Mouse (Mus musculus): ENCODE measurements around the gene Il11. TPM values are rescaled to one million over a fixed set of nuclear protein-coding genes. Genes with fewer than 3 reads are reported as not detected.
"Not testable (repeated sequence)": the region's sequence is repeated elsewhere in the genome, so short reads cannot be mapped to it uniquely, and the experiment has no call there.

Il11 gene
- polyA plus RNA-seq, 1 experiment from 2014 or later: not detected

DNA sequence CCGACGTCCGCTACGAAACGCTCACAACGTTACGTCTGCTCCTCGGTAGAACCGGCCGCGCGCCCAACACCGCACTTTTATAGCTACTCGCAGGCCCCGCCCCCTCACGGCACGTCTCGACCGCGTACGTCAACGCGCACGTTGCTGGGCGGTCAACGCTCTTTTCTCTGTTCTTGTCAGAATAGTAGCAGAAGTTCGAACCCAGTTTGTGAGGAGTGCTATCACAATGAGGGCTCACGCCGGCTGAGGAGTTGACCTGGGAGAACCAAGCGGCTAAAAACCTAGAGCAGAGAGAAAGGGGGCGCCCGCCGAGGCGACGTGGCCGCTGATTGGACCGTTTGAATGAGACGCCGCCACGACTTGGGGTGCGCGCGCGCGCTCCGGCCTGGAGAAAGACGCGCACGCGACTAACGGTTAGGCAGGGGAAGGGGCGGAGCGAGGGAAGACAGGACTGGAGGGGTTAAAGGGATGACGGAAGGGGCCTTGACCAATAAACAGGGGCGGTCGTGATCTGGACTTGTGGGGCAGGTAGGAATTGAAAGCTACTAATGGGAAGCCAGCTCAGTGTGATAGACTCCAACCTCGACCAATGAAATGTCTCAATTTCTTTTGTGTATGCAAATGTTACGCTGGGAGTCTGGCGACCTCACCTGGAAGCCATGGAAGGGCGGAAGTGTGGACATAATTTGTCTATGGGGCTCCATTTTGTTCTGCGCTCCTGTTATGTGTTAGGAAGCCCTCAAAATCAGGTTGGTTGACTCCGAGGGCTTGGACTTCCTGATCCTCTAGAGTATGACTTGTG is 29.8 kb upstream of the Il11 start, which contains the start of gene Ube2s:
Gene Ube2s (minus strand): TSS at position 288 of the 802 bp plus-strand sequence.
- peak within 1 kb of the TSS; percentile 94 for H3K27ac ChIP-seq (ENCODE audit: low read depth, low read length)
- peak within 1 kb of the TSS; percentile 82 for H3K4me2 ChIP-seq
- H3K9me3 ChIP-seq (replicated peaks; ENCODE audit: control insufficient read depth, low read length): no peaks in the 10 kb centered on the region
- peak within 1 kb of the TSS; percentile 99 for H3K4me3 ChIP-seq (ENCODE audit: low read depth, low read length)
- no peaks in the 10 kb centered on the region for H3K27me3 ChIP-seq (ENCODE audit: control insufficient read depth, insufficient read depth, low read length)
- under 1% methylated on average over 59 of the region's 62 CpGs for WGBS (ENCODE audit: insufficient replicate concordance)
- H3K9ac ChIP-seq (ENCODE audit: low read depth, low read length): peak within 1 kb of the TSS; percentile 83
- peaks cover 9% of the 10 kb centered on the region for H3K36me3 ChIP-seq (ENCODE audit: control insufficient read depth, insufficient read depth, low read length)
- peak; percentile 98 for ATAC-seq (replicated peaks; ENCODE audit: insufficient number of reproducible peaks, low FRiP score, low TSS enrichment)
- peaks cover 16% of the 10 kb centered on the region for H3K4me1 ChIP-seq (ENCODE audit: control insufficient read depth, insufficient read depth, low read length)

DNA sequence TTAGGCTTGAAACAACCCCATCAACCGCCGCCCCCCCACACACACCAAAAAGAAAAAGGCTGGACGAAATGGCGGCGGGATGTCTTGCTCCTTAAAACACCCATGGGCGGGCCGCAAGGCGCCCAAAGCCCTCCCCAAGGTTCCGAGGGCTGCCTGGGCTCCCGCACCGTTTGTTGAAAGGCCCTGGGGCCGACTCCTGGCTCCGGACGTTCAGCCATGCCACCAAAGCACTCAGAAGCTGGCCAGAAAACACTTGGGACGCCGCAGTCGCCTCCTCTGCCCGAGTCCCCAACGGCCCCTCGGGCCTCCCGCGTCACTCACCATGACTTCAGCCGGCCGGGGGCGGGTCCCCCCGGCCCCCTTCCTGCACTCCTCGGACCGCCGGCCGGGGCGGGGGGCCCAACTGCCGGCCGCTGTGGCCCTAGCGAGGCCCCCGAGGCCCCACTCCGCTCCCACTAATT is 29.2 kb upstream of the Il11 start:
- Histone ChIP-seq H3K9me3 (replicated peaks; ENCODE audit: control insufficient read depth, low read length) (no peaks in the 10 kb centered on the region), H3K36me3 (ENCODE audit: control insufficient read depth, insufficient read depth, low read length) (peaks cover 13% of the 10 kb centered on the region), H3K4me2 (peak overlapping the region; percentile 82), H3K27me3 (ENCODE audit: control insufficient read depth, insufficient read depth, low read length) (no peaks in the 10 kb centered on the region), H3K4me1 (ENCODE audit: control insufficient read depth, insufficient read depth, low read length) (peaks cover 16% of the 10 kb centered on the region), H3K9ac (ENCODE audit: low read depth, low read length) (peak overlapping the region; percentile 83), H3K27ac (ENCODE audit: low read depth, low read length) (peak overlapping the region; percentile 94), H3K4me3 (ENCODE audit: low read depth, low read length) (peak overlapping the region; percentile 99)
- no peak for ATAC-seq (replicated peaks; ENCODE audit: insufficient number of reproducible peaks, low FRiP score, low TSS enrichment)
- whole genome bisulfite sequencing (ENCODE audit: insufficient replicate concordance): 2% methylated on average over 24 of the region's 36 CpGs

DNA sequence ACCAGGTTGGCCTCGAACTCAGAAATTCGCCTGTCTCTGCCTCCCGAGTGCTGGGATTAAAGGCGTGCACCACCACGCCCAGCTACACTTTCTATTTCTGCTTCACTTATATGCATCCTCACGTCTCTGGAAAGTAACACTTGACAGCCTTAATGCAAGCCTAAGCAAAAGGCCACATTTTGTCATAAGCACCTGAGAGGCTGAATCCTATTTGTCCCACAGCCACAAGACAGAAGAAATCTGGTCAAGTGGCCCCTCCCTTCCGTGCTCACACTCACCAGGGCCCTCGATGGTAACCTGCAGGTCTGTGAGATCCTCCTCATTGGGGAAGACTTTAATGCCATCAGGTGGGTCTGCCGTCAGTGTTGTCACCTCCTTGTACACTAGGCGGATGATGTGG is 28.5 kb upstream of the Il11 start:
- not testable (repeated sequence) for H3K9me3 ChIP-seq (replicated peaks; ENCODE audit: control insufficient read depth, low read length); ATAC-seq (replicated peaks; ENCODE audit: insufficient number of reproducible peaks, low FRiP score, low TSS enrichment); H3K27me3 ChIP-seq (ENCODE audit: control insufficient read depth, insufficient read depth, low read length)
- 33% methylated on average over 10 of the region's 10 CpGs for WGBS (ENCODE audit: insufficient replicate concordance)
- Histone ChIP-seq H3K4me2 (peak overlapping the region; percentile 82), H3K9ac (ENCODE audit: low read depth, low read length) (peak overlapping the region; percentile 83), H3K4me1 (ENCODE audit: control insufficient read depth, insufficient read depth, low read length) (peaks cover 16% of the 10 kb centered on the region), H3K4me3 (ENCODE audit: low read depth, low read length) (peak overlapping the region; percentile 99), H3K36me3 (ENCODE audit: control insufficient read depth, insufficient read depth, low read length) (peaks cover 18% of the 10 kb centered on the region), H3K27ac (ENCODE audit: low read depth, low read length) (peak overlapping the region; percentile 94; the same call in 1 of the 2 replicates)

DNA sequence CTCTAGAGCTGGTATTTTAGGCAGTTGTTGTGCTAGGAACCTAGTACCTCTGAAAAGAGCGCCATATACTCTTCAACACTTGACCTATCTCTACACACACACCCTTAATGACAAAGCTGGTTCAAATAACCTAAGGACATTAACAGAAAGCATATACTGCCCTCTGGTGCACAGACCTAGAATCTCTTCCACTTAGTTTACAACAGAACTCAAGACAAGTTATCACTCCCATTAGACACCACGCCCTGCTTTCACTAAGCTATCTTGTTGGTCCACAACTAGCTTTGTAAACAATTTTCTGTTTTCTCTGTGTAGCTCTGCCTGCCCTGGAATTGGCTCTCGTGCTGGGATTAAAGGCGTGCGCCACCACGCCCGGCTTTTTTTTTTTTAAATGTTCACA is 24.1 kb upstream of the Il11 start:
- ATAC-seq (replicated peaks; ENCODE audit: insufficient number of reproducible peaks, low FRiP score, low TSS enrichment): peak; percentile 55; the same call in 1 of the 2 replicates
- H3K9me3 ChIP-seq (replicated peaks; ENCODE audit: control insufficient read depth, low read length): no peaks in the 10 kb centered on the region
- H3K4me1 ChIP-seq (ENCODE audit: control insufficient read depth, insufficient read depth, low read length): peaks cover 16% of the 10 kb centered on the region
- H3K4me3 ChIP-seq (ENCODE audit: low read depth, low read length): no peak overlapping the region
- H3K27me3 ChIP-seq (ENCODE audit: control insufficient read depth, insufficient read depth, low read length): no peaks in the 10 kb centered on the region
- WGBS (ENCODE audit: insufficient replicate concordance): 78% methylated on average over 7 of the region's 7 CpGs
- no peak overlapping the region for H3K9ac ChIP-seq (ENCODE audit: low read depth, low read length)
- peaks cover 21% of the 10 kb centered on the region for H3K36me3 ChIP-seq (ENCODE audit: control insufficient read depth, insufficient read depth, low read length)
- peak overlapping the region; percentile 73 for H3K27ac ChIP-seq (ENCODE audit: low read depth, low read length)
- H3K4me2 ChIP-seq: no peak overlapping the region; the same call in 1 of the 2 replicates

DNA sequence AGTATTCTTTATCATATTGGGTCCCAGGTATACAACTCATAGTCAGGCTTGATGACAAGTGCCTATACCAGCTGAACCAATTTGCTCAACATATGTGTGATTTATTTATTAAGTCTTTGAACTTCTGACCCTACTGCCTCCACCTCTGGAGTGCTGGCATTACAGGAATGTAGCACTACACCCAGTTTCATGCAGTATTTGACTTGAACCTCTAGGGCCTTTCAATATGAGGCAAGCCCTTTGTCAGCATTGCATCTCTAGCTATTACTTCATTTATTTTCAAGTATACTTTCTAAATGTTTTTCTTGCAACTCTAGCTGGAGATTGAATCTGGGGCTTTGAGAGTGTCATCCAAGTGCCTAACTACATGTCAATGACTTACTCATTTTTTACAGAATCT is 19.6 kb upstream of the Il11 start:
- Histone ChIP-seq H3K4me2 (no peak overlapping the region), H3K4me1 (ENCODE audit: control insufficient read depth, insufficient read depth, low read length) (no peaks in the 10 kb centered on the region), H3K9me3 (replicated peaks; ENCODE audit: control insufficient read depth, low read length) (no peaks in the 10 kb centered on the region), H3K9ac (ENCODE audit: low read depth, low read length) (no peak overlapping the region), H3K4me3 (ENCODE audit: low read depth, low read length) (no peak overlapping the region), H3K36me3 (ENCODE audit: control insufficient read depth, insufficient read depth, low read length) (peaks cover 10% of the 10 kb centered on the region), H3K27me3 (ENCODE audit: control insufficient read depth, insufficient read depth, low read length) (no peaks in the 10 kb centered on the region), H3K27ac (ENCODE audit: low read depth, low read length) (no peak overlapping the region)
- no peak for ATAC-seq (replicated peaks; ENCODE audit: insufficient number of reproducible peaks, low FRiP score, low TSS enrichment)

DNA sequence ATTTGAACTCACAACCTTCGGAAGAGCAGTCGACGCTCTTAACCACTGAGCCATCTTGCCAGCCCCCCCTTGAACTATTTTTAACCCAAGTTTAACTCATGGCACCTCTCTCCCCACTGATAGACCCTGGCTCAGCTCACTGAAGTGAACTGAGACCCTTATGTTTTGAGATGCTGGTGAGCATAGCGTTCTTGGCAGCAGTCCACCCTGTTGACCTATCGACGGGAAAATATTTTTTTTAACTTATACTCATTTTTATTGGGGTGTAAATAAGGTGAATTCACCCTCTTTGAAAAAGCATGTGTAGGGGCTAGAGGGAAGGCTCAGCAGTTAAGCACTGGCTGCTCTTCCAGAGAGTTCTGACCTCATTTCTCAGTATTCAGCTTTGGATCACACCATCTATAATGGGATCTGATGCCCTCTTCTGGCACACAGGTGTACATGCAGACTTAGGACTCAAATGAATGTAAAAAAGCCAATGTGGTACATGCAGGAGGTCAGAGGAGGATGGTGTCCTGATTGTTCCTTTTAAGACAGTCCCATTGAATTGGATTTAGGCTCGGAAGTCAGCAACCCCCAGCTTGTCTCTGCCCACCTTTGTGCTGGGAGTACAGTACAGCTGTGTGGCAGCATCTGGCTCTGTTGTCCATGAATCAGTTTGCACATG is 13.2 kb upstream of the Il11 start:
- Histone ChIP-seq H3K36me3 (ENCODE audit: control insufficient read depth, insufficient read depth, low read length) (peaks cover 14% of the 10 kb centered on the region), H3K4me3 (ENCODE audit: low read depth, low read length) (no peak overlapping the region), H3K9ac (ENCODE audit: low read depth, low read length) (no peak overlapping the region), H3K9me3 (replicated peaks; ENCODE audit: control insufficient read depth, low read length) (no peaks in the 10 kb centered on the region), H3K4me1 (ENCODE audit: control insufficient read depth, insufficient read depth, low read length) (peaks cover 6% of the 10 kb centered on the region), H3K27me3 (ENCODE audit: control insufficient read depth, insufficient read depth, low read length) (no peaks in the 10 kb centered on the region), H3K4me2 (no peak overlapping the region), H3K27ac (ENCODE audit: low read depth, low read length) (no peak overlapping the region)
- WGBS (ENCODE audit: insufficient replicate concordance): 72% methylated on average over 7 of the region's 7 CpGs
- no peak for ATAC-seq (replicated peaks; ENCODE audit: insufficient number of reproducible peaks, low FRiP score, low TSS enrichment)

DNA sequence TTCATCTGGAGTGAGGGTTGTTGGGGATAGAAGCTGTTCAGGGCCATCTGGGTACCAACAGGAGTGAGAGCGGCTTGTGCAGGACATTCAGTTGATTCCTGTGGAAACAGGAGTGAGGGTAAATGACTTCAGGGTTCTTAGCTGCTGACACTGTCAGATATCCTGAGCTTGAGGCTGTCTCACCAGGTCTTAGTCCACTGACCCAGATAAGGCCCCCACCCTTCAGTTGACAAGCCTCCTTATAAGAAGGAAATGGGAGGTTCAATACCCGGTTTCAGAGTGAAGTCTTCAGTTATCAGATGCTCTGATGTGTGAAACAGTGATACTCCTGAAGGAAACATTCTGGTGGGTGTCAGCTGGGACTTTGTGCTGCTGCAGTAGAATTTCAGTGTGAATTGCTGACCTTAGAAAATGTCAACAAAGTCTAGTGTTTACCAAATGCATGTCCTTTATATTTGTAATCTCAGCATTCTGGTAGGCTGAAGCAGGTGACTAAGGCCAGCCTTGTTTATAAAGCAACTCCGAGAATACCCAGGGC is 12.0 kb upstream of the Il11 start:
- no peak overlapping the region for H3K27ac ChIP-seq (ENCODE audit: low read depth, low read length)
- peaks cover 6% of the 10 kb centered on the region for H3K4me1 ChIP-seq (ENCODE audit: control insufficient read depth, insufficient read depth, low read length)
- no peaks in the 10 kb centered on the region for H3K9me3 ChIP-seq (replicated peaks; ENCODE audit: control insufficient read depth, low read length)
- H3K4me2 ChIP-seq: no peak overlapping the region; the same call in 1 of the 2 replicates
- 76% methylated on average over 3 of the region's 3 CpGs for WGBS (ENCODE audit: insufficient replicate concordance)
- H3K27me3 ChIP-seq (ENCODE audit: control insufficient read depth, insufficient read depth, low read length): no peaks in the 10 kb centered on the region
- H3K36me3 ChIP-seq (ENCODE audit: control insufficient read depth, insufficient read depth, low read length): peaks cover 14% of the 10 kb centered on the region
- no peak for ATAC-seq (replicated peaks; ENCODE audit: insufficient number of reproducible peaks, low FRiP score, low TSS enrichment)
- H3K9ac ChIP-seq (ENCODE audit: low read depth, low read length): no peak overlapping the region
- no peak overlapping the region for H3K4me3 ChIP-seq (ENCODE audit: low read depth, low read length)

DNA sequence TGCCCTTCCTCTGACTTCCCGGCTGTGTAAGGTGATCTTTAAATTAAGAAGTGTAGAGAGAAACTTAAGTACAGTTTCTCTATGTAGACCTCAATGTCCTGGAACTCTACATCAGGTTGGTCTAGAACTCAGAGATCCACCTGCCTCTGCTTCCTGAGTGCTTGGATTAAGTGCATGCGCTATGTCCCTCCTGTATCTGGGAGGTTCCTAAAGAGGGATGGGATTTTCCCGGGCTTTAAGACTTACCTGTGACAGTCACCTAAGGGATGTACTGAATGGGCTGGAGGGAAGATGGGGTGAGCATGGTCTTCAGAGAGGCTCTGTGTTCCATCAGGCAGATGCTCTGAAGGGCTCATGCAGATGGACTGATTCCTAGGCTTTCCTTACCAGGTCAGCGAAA is 11.0 kb upstream of the Il11 start:
- peaks cover 14% of the 10 kb centered on the region for H3K36me3 ChIP-seq (ENCODE audit: control insufficient read depth, insufficient read depth, low read length)
- H3K4me3 ChIP-seq (ENCODE audit: low read depth, low read length): peak overlapping the region; percentile 96
- no peak for ATAC-seq (replicated peaks; ENCODE audit: insufficient number of reproducible peaks, low FRiP score, low TSS enrichment)
- no peaks in the 10 kb centered on the region for H3K9me3 ChIP-seq (replicated peaks; ENCODE audit: control insufficient read depth, low read length)
- peak overlapping the region; percentile 46; the same call in 1 of the 2 replicates for H3K27ac ChIP-seq (ENCODE audit: low read depth, low read length)
- peak overlapping the region; percentile 93 for H3K4me2 ChIP-seq
- no peaks in the 10 kb centered on the region for H3K27me3 ChIP-seq (ENCODE audit: control insufficient read depth, insufficient read depth, low read length)
- WGBS (ENCODE audit: insufficient replicate concordance): 35% methylated on average over 4 of the region's 4 CpGs
- peak overlapping the region; percentile 99 for H3K9ac ChIP-seq (ENCODE audit: low read depth, low read length)
- peaks cover 6% of the 10 kb centered on the region for H3K4me1 ChIP-seq (ENCODE audit: control insufficient read depth, insufficient read depth, low read length)
